Mouse (Mus musculus): Measurements from ENCODE around the gene Gm45716.

DNA sequence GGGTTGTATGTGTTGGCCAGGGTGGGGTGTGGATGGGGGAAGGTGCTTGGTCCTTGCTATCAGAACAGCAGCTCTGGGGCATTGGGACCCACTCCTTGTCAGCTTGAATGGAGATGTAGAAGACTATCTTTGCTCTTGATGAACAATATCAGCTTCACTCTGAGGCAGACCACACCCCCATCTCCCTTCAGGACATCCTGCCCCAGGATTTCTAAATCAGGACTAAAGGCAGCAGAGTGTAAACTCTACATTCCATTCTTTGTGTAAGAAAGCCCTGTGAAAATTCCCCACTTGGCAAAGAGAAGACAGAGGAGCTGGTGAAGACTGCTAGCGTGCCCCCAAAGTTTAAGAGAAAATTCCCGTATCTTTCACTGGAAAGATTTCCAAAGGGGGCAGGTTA, 43.2 kb downstream of the Gm45716 start:
- TF ChIP-seq GATA1 (IDR thresholded peaks at IDR 0.05; ENCODE audit: borderline replicate concordance, low read length) (no peak), FLI1 (IDR thresholded peaks at IDR 0.05; ENCODE audit: low read length) (no peak)

All from megakaryocyte, embryonic 14.5 days (primary cell).